Mouse (Mus musculus) embryonic fibroblast, embryonic 13.5 days (primary cell): ENCODE data around the gene G6pc. TPM values are rescaled to one million over a fixed set of nuclear protein-coding genes. Genes with fewer than 3 reads are reported as not detected.

Experiments used
- H3K27ac ChIP-seq: 2 replicates; pipeline ENCODE4 v1.5.1; 2012; ENCODE audit warnings: low read length, control low read depth, inconsistent platforms; ENCODE audit not compliant: insufficient read depth
- H3K4me1 ChIP-seq: 2 replicates; pipeline ENCODE4 v1.6.1; 2011; ENCODE audit warnings: low read length; ENCODE audit not compliant: control insufficient read depth, insufficient read depth
- H3K4me3 ChIP-seq: 2 replicates; pipeline ENCODE4 v1.5.1; 2011; ENCODE audit warnings: mild to moderate bottlenecking, control low read depth, low read length; ENCODE audit not compliant: insufficient read depth
- CTCF ChIP-seq: IDR thresholded peaks from 2 replicates; pipeline ENCODE4 v1.5.1; 2011; ENCODE audit warnings: mild to moderate bottlenecking, control low read depth, low read length, moderate library complexity, borderline replicate concordance; ENCODE audit not compliant: insufficient read depth
- POLR2A ChIP-seq: IDR thresholded peaks from 2 replicates; pipeline ENCODE4 v1.6.1; 2011; ENCODE audit warnings: low read depth, mild to moderate bottlenecking, control low read depth, low read length, moderate library complexity
- polyA plus RNA-seq: library from polyadenylated mRNA; stranded (reverse); fragments of >200 nt; gene quantifications from 2 replicates; pipeline ENCODE4 v1.2.4, GENCODE M21; 2011; ENCODE audit warnings: low read depth; ENCODE audit not compliant: missing spikeins, insufficient read length

G6pc gene
- polyA plus RNA-seq, 1 experiment = not detected

GRCm38 (mm10) chr11:101424925-101425813 lies 57.8 kb downstream of the G6pc start, which contains the start of the genes Rundc1 and Ptges3l:
Gene Rundc1, plus strand, starts transcription at chr11:101425085.
Gene Ptges3l, minus strand, starts transcription at chr11:101425333.
- Histone ChIP-seq H3K4me1 (peaks cover 2% of the 10 kb centered on the region; the same call in 1 of the 2 replicates), H3K27ac (peak within 1 kb of the TSS; percentile 90), H3K4me3 (peak within 1 kb of the TSS; percentile 81)
- TF ChIP-seq POLR2A (peak; percentile 78), CTCF (peak; percentile 11; the same call in 1 of the 2 replicates)

- TF ChIP-seq POLR2A (no peak), CTCF (no peak)
- Histone ChIP-seq H3K4me1 (peaks cover 2% of the 10 kb centered on the region; the same call in 1 of the 2 replicates), H3K27ac (no peak overlapping the region), H3K4me3 (peak overlapping the region; percentile 81)
Measured at GRCm38 (mm10) chr11:101426165-101426564, 58.8 kb downstream of the G6pc start.

Other genes with a start within 250 kb of the G6pc start
- gene Retreg3, start 247.7 kb upstream of the G6pc start, polyA plus RNA-seq = 29.8 and 34.1 TPM in 2 replicates
- 34.8 and 36.2 TPM in 2 replicates for gene Tubg1, start 247.6 kb upstream of the G6pc start, polyA plus RNA-seq
- gene Tubg2, start 211.7 kb upstream of the G6pc start, polyA plus RNA-seq = 5.5 and 6.1 TPM in 2 replicates
- gene Cntnap1, start 197.0 kb upstream of the G6pc start, polyA plus RNA-seq = 3.0 TPM in 2 replicates
- gene Plekhh3, start 196.2 kb upstream of the G6pc start, polyA plus RNA-seq = 7.1 and 11.5 TPM in 2 replicates
- gene Ccr10, start 192.1 kb upstream of the G6pc start, polyA plus RNA-seq = not detected in 2 replicates
- 13.9 and 14.4 TPM in 2 replicates for gene Ezh1, start 141.1 kb upstream of the G6pc start, polyA plus RNA-seq
- gene Ramp2, start 121.5 kb upstream of the G6pc start, polyA plus RNA-seq = 2.3 and 2.7 TPM in 2 replicates
- 99.4 and 135 TPM in 2 replicates for gene Vps25, start 113.9 kb upstream of the G6pc start, polyA plus RNA-seq
- 1.8 and 2.0 TPM in 2 replicates for gene Wnk4, start 107.0 kb upstream of the G6pc start, polyA plus RNA-seq
- gene Cntd1, start 88.5 kb upstream of the G6pc start, polyA plus RNA-seq = 0.87 and 1.0 TPM in 2 replicates
- gene Coa3, start 88.4 kb upstream of the G6pc start, polyA plus RNA-seq = 77.1 and 78.8 TPM in 2 replicates
- 77.3 and 86.3 TPM in 2 replicates for gene Becn1, start 65.3 kb upstream of the G6pc start, polyA plus RNA-seq
- 127 and 143 TPM in 2 replicates for gene Psme3, start 51.3 kb upstream of the G6pc start, polyA plus RNA-seq
- gene Aoc2, start 42.5 kb upstream of the G6pc start, polyA plus RNA-seq = 1.3 and 1.7 TPM in 2 replicates
- gene Aoc3, start 37.0 kb upstream of the G6pc start, polyA plus RNA-seq = 2.7 and 4.2 TPM in 2 replicates
- 4.4 and 11.3 TPM in 2 replicates for gene Aarsd1, start 50.1 kb downstream of the G6pc start, polyA plus RNA-seq
- 12.6 and 14.7 TPM in 2 replicates for gene Gm27029, start 57.2 kb downstream of the G6pc start, polyA plus RNA-seq
- gene Rundc1, start 57.5 kb downstream of the G6pc start, polyA plus RNA-seq = 8.0 and 10.1 TPM in 2 replicates
- 14.6 and 27.7 TPM in 2 replicates for gene Ptges3l, start 57.8 kb downstream of the G6pc start, polyA plus RNA-seq
- 668 and 702 TPM in 2 replicates for gene Rpl27, start 74.7 kb downstream of the G6pc start, polyA plus RNA-seq
- gene Ifi35, start 80.8 kb downstream of the G6pc start, polyA plus RNA-seq = 24.3 and 24.7 TPM in 2 replicates
- 9.5 and 11.2 TPM in 2 replicates for gene Rnd2, start 97.4 kb downstream of the G6pc start, polyA plus RNA-seq
- gene Vat1, start 98.7 kb downstream of the G6pc start, polyA plus RNA-seq = 218 and 264 TPM in 2 replicates
- gene Brca1, start 184.4 kb downstream of the G6pc start, polyA plus RNA-seq = 9.2 and 11.2 TPM in 2 replicates
- gene Nbr1, start 184.6 kb downstream of the G6pc start, polyA plus RNA-seq = 126 and 209 TPM in 2 replicates
- 13.3 and 15.6 TPM in 2 replicates for gene Tmem106a, start 214.7 kb downstream of the G6pc start, polyA plus RNA-seq
- gene Gm11634, start 231.7 kb downstream of the G6pc start, polyA plus RNA-seq = not detected in 2 replicates